Mouse (Mus musculus) gastrocnemius, postnatal 14 days (tissue): ENCODE measurements around the gene Xcl1. TPM values are rescaled to one million over a fixed set of nuclear protein-coding genes. Genes with fewer than 3 reads are reported as not detected.

ENCODE experiments used
- DNase-seq: peaks from one replicate; pipeline ENCODE4 v3.0.0; 2021; ENCODE audit warnings: mixed read lengths
- intact Hi-C: fragments of 180-260 bp; cut with DNase I; formaldehyde crosslinking; loops from one replicate; pipeline ENCODE4 v1.15.1; 2025; ENCODE audit warnings: low total_unique reads
- total RNA-seq, 2 experiments: library from RNA; stranded (reverse); gene quantifications; 2 replicates each; pipeline ENCODE4 v1.2.3; 2021

Xcl1 gene
- total RNA-seq, 2 experiments from 2014 or later, result not detected

GRCm38 (mm10) chr1:164930006-164930405 is 5.3 kb downstream of the Xcl1 start:
- DNase-seq, result no peak
- intact Hi-C loops, result no loop called here

DNA sequence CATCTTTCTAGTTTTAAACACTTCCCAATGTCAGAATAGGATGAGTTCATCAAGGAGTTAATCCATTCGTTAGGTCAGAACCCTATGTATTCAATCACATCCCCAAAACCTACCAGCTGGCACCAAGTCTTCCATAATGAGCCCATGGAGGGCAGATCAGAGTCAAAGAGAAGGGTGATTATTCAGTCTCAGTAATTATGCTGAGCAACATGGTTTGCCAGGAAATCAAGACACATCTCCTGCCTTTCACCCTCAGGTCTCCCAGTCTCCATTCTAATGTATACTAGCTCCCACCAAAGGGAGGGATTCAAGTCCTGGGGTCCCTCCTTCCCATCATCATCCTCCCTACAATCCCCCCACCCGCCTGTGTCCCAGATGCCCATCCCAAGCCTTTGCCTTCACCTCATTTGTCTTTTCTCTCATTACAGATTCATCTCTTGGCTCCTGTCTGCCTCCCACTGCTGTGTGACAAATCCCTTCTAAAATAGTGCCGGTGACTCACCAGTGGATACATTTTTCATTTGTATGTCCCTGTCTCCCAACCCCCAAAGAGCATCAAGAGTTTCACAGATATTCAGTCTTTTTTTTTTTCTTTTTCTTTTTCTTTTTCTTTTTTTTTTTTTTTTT is 8.7 kb downstream of the Xcl1 start:
- DNase-seq, result no peak
- intact Hi-C loops, result no loop called here

GRCm38 (mm10) chr1:164905047-164905446 is 30.3 kb downstream of the Xcl1 start:
- DNase-seq, result peak; percentile 74
- intact Hi-C loops, result loop anchor here (5.0 to 10.0 kb wide), 3 partner anchors 210 to 590 kb away; no protein-coding TSS in a partner anchor

DNA sequence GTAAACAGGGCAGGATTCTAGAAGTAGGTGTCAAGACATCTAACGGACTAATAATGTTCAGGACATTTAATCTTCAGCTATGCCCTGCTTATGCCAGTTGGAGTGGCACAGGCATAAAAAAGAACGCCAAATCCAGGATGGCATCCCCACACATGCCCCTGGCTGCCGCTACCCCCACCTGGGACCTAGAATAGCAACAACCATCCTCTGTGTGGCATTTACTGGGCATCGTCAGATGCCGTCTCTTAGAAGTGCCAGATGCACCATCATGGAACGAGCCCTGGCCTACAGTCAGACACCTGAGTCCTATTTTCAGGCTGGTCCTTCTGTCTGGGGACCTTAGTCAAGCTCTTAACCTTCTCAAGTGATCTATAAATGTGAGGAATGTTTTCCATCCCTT is 34.6 kb downstream of the Xcl1 start:
- peak; percentile 38 for DNase-seq
- intact Hi-C loops, result loop anchor here (10.0 kb wide), 2 partner anchors 214 to 586 kb away; no protein-coding TSS in a partner anchor

DNA sequence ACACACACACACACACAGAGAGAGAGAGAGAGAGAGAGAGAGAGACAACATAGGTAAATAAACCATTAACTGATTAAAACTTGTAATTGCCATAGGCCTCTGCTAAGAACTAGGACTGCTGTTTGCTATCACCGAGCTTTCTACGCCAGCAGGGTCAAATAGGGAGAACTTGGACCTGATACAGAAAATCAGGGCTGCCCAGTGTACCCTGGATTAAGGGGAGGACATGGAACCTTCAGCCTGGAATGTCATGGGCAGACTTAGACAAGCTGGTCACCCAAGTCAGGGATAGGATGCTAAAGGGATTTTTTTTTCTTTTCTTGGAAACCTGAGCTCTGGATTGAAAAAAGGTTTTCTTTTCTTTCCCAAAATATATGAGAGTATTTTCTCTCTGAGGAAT is 35.1 kb downstream of the Xcl1 start:
- DNase-seq, result no peak
- intact Hi-C loops, result loop anchor here (10.0 kb wide), 2 partner anchors 215 to 585 kb away; no protein-coding TSS in a partner anchor

DNA sequence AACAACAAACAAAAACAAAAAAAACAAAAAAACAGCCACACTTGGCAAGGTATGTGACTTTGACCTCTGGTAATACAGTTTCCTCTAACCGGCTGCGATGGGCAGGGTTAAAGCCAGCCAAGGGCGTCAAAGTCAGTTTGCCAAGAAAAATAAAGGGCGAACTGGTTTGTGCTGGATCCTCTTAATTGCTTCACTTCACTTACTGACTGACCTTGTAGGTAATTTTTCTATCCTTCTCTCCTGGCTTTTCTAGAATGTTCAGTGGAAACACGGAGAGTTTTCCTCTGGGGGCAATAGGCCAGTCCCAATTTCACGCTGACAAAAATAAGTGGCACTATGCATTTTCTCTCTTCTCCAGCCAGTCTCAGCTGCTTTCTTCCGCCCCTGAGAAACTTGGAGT is 35.8 kb downstream of the Xcl1 start:
- intact Hi-C loops, result no loop called here
- no peak for DNase-seq

DNA sequence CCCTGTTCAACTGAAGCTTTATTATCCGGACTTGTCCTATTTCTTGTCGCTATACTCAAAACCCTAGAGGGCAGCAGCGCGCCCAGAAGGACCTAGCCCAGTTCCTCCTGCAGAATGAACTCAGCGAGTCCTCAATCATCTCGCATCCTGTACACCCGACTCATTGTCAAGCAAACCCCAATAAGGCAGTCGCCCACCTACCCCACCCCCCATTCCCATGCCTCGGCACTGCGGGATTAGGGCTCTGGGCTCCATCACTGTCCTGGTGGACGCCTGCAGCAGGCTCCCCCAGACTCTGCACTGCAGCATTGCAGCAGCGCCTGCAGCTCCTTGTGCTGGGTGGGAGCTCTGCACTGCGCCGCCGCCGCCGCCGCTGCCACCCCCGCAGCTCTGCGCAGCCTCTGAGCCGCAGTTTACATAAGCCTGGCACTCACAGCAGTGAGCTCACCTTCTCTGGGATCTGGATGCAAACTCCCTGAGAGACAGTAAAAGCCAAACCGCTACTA is 36.4 kb downstream of the Xcl1 start:
- intact Hi-C loops, result no loop called here

DNA sequence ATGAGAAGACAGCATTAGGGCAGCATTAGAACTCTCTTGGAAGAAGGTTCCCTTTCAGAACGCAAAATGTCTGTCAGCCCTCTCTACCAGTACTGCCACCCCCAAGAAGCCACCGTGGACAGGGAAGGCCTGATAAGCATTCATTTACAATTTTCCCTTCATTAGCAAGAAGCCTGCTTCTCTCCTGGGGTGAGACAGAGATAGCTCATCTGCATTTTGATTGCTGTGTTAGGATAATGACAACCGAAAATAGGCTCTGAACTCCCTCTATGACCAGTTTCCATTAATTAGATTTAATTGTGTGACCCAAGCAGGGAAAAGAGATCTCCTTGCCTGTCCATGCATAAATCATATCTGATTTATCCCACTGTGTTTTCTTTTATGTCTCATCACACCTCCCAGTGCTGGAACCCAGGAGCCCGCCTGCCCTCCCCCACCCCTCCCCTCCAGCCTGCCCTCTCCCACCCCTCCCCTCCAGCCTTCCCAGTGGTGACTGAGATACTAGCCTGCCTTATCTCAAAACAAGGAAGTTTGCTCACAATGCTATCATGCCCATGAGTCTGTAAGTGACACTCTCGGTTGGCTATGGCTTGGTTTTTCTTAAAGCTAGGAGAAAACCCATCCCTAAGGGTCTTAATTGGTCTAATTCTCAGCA is 38.0 kb downstream of the Xcl1 start:
- intact Hi-C loops, result no loop called here
- DNase-seq, result no peak

More for the DNA sequence above, 36.4 kb downstream of the Xcl1 start:
- DNase-seq, result peak; percentile 74

GRCm38 (mm10) chr1:164896211-164897145 is 38.8 kb downstream of the Xcl1 start:
- intact Hi-C loops, result no loop called here
- DNase-seq, result peak; percentile 26

- intact Hi-C loops, result no loop called here
- no peak for DNase-seq
Measured at GRCm38 (mm10) chr1:164895806-164896205, 39.5 kb downstream of the Xcl1 start.

GRCm38 (mm10) chr1:164890366-164890765 is 45.0 kb downstream of the Xcl1 start:
- DNase-seq, result no peak
- intact Hi-C loops, result no loop called here

GRCm38 (mm10) chr1:164888563-164888962 is 46.8 kb downstream of the Xcl1 start:
- intact Hi-C loops, result no loop called here
- no peak for DNase-seq

DNA sequence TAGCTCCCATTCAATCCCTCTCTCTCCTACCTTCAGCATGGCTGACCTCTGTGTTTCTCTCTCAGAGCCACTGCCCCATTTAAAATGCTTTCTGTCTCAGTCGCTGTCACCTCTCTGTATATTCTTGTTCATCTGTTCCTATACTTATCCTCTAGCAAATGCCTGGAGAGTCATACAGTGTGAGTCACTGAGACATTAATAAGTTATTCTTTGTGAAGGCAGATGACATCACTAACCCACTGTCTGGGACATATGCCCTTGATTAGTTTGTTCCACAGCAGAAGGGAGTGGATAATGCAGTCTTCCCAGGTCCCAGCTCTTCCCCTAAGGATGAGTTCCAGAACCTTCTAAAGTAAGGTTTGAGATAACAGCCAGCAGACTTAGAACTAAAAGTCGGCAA is 47.6 kb downstream of the Xcl1 start:
- DNase-seq, result no peak
- intact Hi-C loops, result no loop called here

GRCm38 (mm10) chr1:164881891-164882290 is 53.4 kb downstream of the Xcl1 start:
- no peak for DNase-seq
- intact Hi-C loops, result no loop called here

Other genes starting within 250 kb of the Xcl1 start
- 10 to 100 TPM; 73.4 to 96.4 TPM for gene Dpt, start 138.9 kb downstream of the Xcl1 start, total RNA-seq
- gene Tbx19, start 225.2 kb upstream of the Xcl1 start, total RNA-seq, result not detected